Comparison of ENCODE assay signal across 25 mouse cellular contexts in the genomic region with DNA sequence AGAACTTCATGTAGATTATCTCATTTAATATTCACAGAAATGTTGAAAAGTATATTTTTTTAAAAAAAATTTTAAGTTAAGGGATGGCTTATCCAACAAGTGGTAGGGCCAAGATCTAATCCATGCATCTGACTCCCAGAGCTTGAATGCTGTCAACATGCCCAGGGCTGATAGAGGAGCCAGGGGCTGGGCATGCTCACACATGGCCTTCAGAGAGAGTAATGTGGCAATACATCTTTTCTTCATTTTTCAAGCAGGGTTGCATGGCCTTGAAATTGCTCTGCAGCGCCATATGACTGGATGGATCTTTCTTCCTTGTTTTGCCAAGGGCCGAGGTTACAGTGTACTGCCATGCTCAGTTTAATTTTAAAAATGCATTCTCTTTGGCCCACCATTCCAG.
DNase-seq lines count a peak whose midpoint lies in the region; ATAC-seq lines count a peak whose summit lies in the region.
"Had no signal": no experiment of that assay in that cellular context is flagged by ENCODE, and none has a peak within 500 bp of the region (broad histone marks: within the 10 kb centered on the region; RNA-seq: fewer than 3 reads in every experiment).

No protein-coding gene starts in this region.

- ATAC-seq in megakaryocyte-erythroid progenitor cell, adult 5-6 weeks (replicated peaks; ENCODE audit: low FRiP score, low TSS enrichment, poor library complexity, severe bottlenecking), result peak; percentile 44; the same call in 1 of the 2 replicates
- ATAC-seq: activated CD4-positive, CD25-positive, alpha-beta regulatory T cell, adult 4 months; CD4-positive, CD25-positive, alpha-beta regulatory T cell, adult 4 months; forebrain, embryonic 16.5 days; intestine, postnatal 0 days; midbrain, embryonic 16.5 days had no signal

- DNase-seq in cerebellum, postnatal 14 days, result peak; percentile 52 to 58
- DNase-seq in cerebellum, postnatal 4 days (ENCODE audit: low spot score in 2 of 2), result no peak
- peak; percentile 78 for DNase-seq in NIH3T3 (ENCODE audit: low read depth)
- peak; percentile 78 for DNase-seq in adrenal gland, postnatal 10 days
- DNase-seq in right cerebral cortex, postnatal 10 days (ENCODE audit: low spot score in 2 of 2), result no peak
- DNase-seq in heart, adult 9 months (ENCODE audit: low spot score in 2 of 2), result no peak
- DNase-seq: cerebellum, adult 18-20 months; cerebellum, postnatal 36 days; embryo, embryonic 11 days; gastrocnemius, postnatal 14 days; heart, adult 11 months; heart, postnatal 36 days; kidney, adult 9 months; kidney, postnatal 14 days; layer of hippocampus, adult 9-11 months; lung, embryonic 14.5 days; lung, postnatal 14 days; thymus, adult 2 months; thymus, postnatal 36 days had no signal

Comparison
In these comparisons a context has a peak if more than half of its experiments do, and no peak if none do; other contexts are left out.
1. DNase-seq: peak in cerebellum, postnatal 14 days (2 of 2), NIH3T3 (single experiment) and adrenal gland, postnatal 10 days (single experiment); none in cerebellum, postnatal 4 days (0 of 2), right cerebral cortex, postnatal 10 days (0 of 2) and heart, adult 9 months (0 of 2).